Mouse (Mus musculus): ENCODE data around the gene Tom1l1.
"Not testable (repeated sequence)": the region's sequence is repeated elsewhere in the genome, so short reads cannot be mapped to it uniquely, and the experiment has no call there.

GRCm38 (mm10) chr11:90707134-90707533 is 19.0 kb upstream of the Tom1l1 start:
- not testable (repeated sequence) for TF ChIP-seq POLR2A (IDR thresholded peaks at IDR 0.05; ENCODE audit: extremely low read depth, insufficient read depth, low read length); CTCF (IDR thresholded peaks at IDR 0.05; ENCODE audit: low read depth, low read length)

All from liver, adult 2 months (tissue).